Mouse (Mus musculus): ENCODE measurements around the gene Ash1l. TPM values are rescaled to one million over a fixed set of nuclear protein-coding genes. Genes with fewer than 3 reads are reported as not detected.

The Ash1l gene
- polyA plus RNA-seq, 1 experiment: 6.1 TPM

- no peaks in the 10 kb centered on the region for H3K36me3 ChIP-seq (ENCODE audit: control insufficient read depth, insufficient read depth, low read length)
- TF ChIP-seq CTCF (IDR thresholded peaks at IDR 0.05; ENCODE audit: control insufficient read depth, insufficient read depth, insufficient replicate concordance, low read depth, low read length) (no peak), POLR2A (IDR thresholded peaks at IDR 0.05; ENCODE audit: control insufficient read depth, low read depth, low read length) (no peak)
- no peaks in the 10 kb centered on the region for H3K27me3 ChIP-seq (ENCODE audit: control insufficient read depth, insufficient read depth, low read length)
- peaks cover 9% of the 10 kb centered on the region for H3K4me1 ChIP-seq (ENCODE audit: control insufficient read depth, insufficient read depth, low read length)
- H3K27ac ChIP-seq (ENCODE audit: control insufficient read depth, insufficient read depth, low read depth, low read length): no peak overlapping the region
- H3K4me3 ChIP-seq (ENCODE audit: control insufficient read depth, low read depth, low read length): no peak overlapping the region
These were observed 152.8 kb downstream of the Ash1l start for GRCm38 (mm10) chr3:89103291-89103595.

- no peaks in the 10 kb centered on the region for H3K27me3 ChIP-seq (ENCODE audit: control insufficient read depth, insufficient read depth, low read length)
- H3K36me3 ChIP-seq (ENCODE audit: control insufficient read depth, insufficient read depth, low read length): no peaks in the 10 kb centered on the region
- no peak overlapping the region for H3K4me3 ChIP-seq (ENCODE audit: control insufficient read depth, low read depth, low read length)
- peaks cover 2% of the 10 kb centered on the region; the same call in 1 of the 2 replicates for H3K4me1 ChIP-seq (ENCODE audit: control insufficient read depth, insufficient read depth, low read length)
- TF ChIP-seq POLR2A (IDR thresholded peaks at IDR 0.05; ENCODE audit: control insufficient read depth, low read depth, low read length) (no peak), CTCF (IDR thresholded peaks at IDR 0.05; ENCODE audit: control insufficient read depth, insufficient read depth, insufficient replicate concordance, low read depth, low read length) (no peak)
- no peak overlapping the region for H3K27ac ChIP-seq (ENCODE audit: control insufficient read depth, insufficient read depth, low read depth, low read length)
These were observed 156.5 kb downstream of the Ash1l start for GRCm38 (mm10) chr3:89106881-89107280.

DNA sequence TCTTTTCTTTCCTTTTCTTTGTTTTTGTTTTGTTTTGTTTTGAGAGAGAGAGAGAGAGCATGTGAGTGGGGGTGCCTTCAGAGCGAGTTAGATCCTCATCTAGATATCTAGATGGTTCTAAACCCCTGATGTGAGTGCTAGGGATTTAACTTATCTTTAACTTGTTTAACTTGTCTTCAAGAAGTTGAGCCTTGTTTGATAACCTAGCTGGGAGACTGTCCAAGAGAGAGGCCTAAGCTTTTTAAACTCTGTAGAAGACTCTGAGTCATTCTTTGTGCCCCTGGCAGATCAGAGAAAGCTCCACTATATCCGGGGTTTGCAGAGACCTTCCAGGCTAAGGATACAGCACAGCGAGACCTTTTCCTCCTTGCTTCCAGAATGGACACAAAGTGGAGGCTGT, 157.1 kb downstream of the Ash1l start:
- Histone ChIP-seq H3K27me3 (ENCODE audit: control insufficient read depth, insufficient read depth, low read length) (no peaks in the 10 kb centered on the region), H3K4me3 (ENCODE audit: control insufficient read depth, low read depth, low read length) (no peak overlapping the region), H3K27ac (ENCODE audit: control insufficient read depth, insufficient read depth, low read depth, low read length) (no peak overlapping the region), H3K36me3 (ENCODE audit: control insufficient read depth, insufficient read depth, low read length) (no peaks in the 10 kb centered on the region), H3K4me1 (ENCODE audit: control insufficient read depth, insufficient read depth, low read length) (peaks cover under 1% of the 10 kb centered on the region; the same call in 1 of the 2 replicates)
- TF ChIP-seq CTCF (IDR thresholded peaks at IDR 0.05; ENCODE audit: control insufficient read depth, insufficient read depth, insufficient replicate concordance, low read depth, low read length) (no peak), POLR2A (IDR thresholded peaks at IDR 0.05; ENCODE audit: control insufficient read depth, low read depth, low read length) (no peak)

- no peaks in the 10 kb centered on the region for H3K27me3 ChIP-seq (ENCODE audit: control insufficient read depth, insufficient read depth, low read length)
- TF ChIP-seq CTCF (IDR thresholded peaks at IDR 0.05; ENCODE audit: control insufficient read depth, insufficient read depth, insufficient replicate concordance, low read depth, low read length) (no peak), POLR2A (IDR thresholded peaks at IDR 0.05; ENCODE audit: control insufficient read depth, low read depth, low read length) (no peak)
These were observed 157.7 kb downstream of the Ash1l start for GRCm38 (mm10) chr3:89108146-89108545.

GRCm38 (mm10) chr3:89113058-89113457, 162.6 kb downstream of the Ash1l start:
- H3K27ac ChIP-seq (ENCODE audit: control insufficient read depth, insufficient read depth, low read depth, low read length): no peak overlapping the region
- no peak overlapping the region for H3K4me3 ChIP-seq (ENCODE audit: control insufficient read depth, low read depth, low read length)
- H3K27me3 ChIP-seq (ENCODE audit: control insufficient read depth, insufficient read depth, low read length): no peaks in the 10 kb centered on the region
- no peaks in the 10 kb centered on the region for H3K4me1 ChIP-seq (ENCODE audit: control insufficient read depth, insufficient read depth, low read length)
- TF ChIP-seq POLR2A (IDR thresholded peaks at IDR 0.05; ENCODE audit: control insufficient read depth, low read depth, low read length) (no peak), CTCF (IDR thresholded peaks at IDR 0.05; ENCODE audit: control insufficient read depth, insufficient read depth, insufficient replicate concordance, low read depth, low read length) (no peak)
- H3K36me3 ChIP-seq (ENCODE audit: control insufficient read depth, insufficient read depth, low read length): no peaks in the 10 kb centered on the region

More at GRCm38 (mm10) chr3:89108146-89108545, 157.7 kb downstream of the Ash1l start:
- no peak overlapping the region for H3K4me3 ChIP-seq (ENCODE audit: control insufficient read depth, low read depth, low read length)
- H3K27ac ChIP-seq (ENCODE audit: control insufficient read depth, insufficient read depth, low read depth, low read length): no peak overlapping the region
- H3K36me3 ChIP-seq (ENCODE audit: control insufficient read depth, insufficient read depth, low read length): no peaks in the 10 kb centered on the region
- no peaks in the 10 kb centered on the region for H3K4me1 ChIP-seq (ENCODE audit: control insufficient read depth, insufficient read depth, low read length)

GRCm38 (mm10) chr3:89115522-89115921, 165.1 kb downstream of the Ash1l start:
- Histone ChIP-seq H3K36me3 (ENCODE audit: control insufficient read depth, insufficient read depth, low read length) (no peaks in the 10 kb centered on the region), H3K4me1 (ENCODE audit: control insufficient read depth, insufficient read depth, low read length) (no peaks in the 10 kb centered on the region), H3K4me3 (ENCODE audit: control insufficient read depth, low read depth, low read length) (no peak overlapping the region), H3K27me3 (ENCODE audit: control insufficient read depth, insufficient read depth, low read length) (no peaks in the 10 kb centered on the region), H3K27ac (ENCODE audit: control insufficient read depth, insufficient read depth, low read depth, low read length) (no peak overlapping the region)
- TF ChIP-seq CTCF (IDR thresholded peaks at IDR 0.05; ENCODE audit: control insufficient read depth, insufficient read depth, insufficient replicate concordance, low read depth, low read length) (no peak; the same call in 1 of the 2 replicates), POLR2A (IDR thresholded peaks at IDR 0.05; ENCODE audit: control insufficient read depth, low read depth, low read length) (no peak)

DNA sequence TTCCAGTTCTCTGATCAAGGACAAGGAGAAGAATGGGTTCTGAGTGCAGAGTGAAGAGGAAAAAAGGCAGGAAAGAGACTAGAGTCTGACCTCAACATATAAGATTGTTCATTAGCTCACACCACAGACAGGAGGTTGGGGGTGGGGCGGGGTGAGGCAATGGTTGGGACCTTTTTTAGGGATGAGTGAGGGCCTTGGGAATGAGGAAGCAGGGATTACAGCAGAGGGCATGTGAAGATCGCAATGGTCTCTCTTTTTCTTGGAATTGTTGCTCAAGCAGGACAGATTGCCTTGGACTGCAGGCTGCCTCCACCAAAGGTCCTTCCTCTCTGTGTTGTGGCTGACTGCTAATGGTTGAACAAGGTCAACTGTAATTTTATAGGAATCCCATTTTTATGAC, 172.9 kb downstream of the Ash1l start:
- TF ChIP-seq POLR2A (IDR thresholded peaks at IDR 0.05; ENCODE audit: control insufficient read depth, low read depth, low read length): no peak
- TF ChIP-seq CTCF (IDR thresholded peaks at IDR 0.05; ENCODE audit: control insufficient read depth, insufficient read depth, insufficient replicate concordance, low read depth, low read length): no peak

DNA sequence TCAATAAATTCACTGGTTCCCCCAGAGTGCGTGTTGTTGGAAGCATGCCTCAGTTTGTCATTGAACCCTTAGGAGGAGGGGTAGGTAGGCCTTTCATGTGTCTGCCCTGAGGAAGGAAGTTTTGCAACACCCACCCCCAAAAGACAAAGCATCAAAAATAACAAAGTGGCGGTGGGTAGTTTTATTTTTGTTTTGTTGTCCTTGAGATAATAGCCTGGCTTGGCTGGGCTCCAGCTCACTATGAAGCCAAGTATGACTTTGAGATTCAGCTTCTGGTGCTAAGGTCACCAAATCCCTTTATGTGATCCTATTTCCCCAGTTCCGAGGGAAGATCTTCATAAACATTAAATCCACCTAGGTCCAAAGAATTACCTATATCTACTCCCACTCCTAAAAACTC, 173.8 kb downstream of the Ash1l start:
- no peak overlapping the region; the same call in 1 of the 2 replicates for H3K27ac ChIP-seq (ENCODE audit: control insufficient read depth, insufficient read depth, low read depth, low read length)
- no peak overlapping the region for H3K4me3 ChIP-seq (ENCODE audit: control insufficient read depth, low read depth, low read length)
- no peaks in the 10 kb centered on the region for H3K27me3 ChIP-seq (ENCODE audit: control insufficient read depth, insufficient read depth, low read length)
- no peaks in the 10 kb centered on the region for H3K36me3 ChIP-seq (ENCODE audit: control insufficient read depth, insufficient read depth, low read length)
- TF ChIP-seq CTCF (IDR thresholded peaks at IDR 0.05; ENCODE audit: control insufficient read depth, insufficient read depth, insufficient replicate concordance, low read depth, low read length) (no peak), POLR2A (IDR thresholded peaks at IDR 0.05; ENCODE audit: control insufficient read depth, low read depth, low read length) (no peak)
- H3K4me1 ChIP-seq (ENCODE audit: control insufficient read depth, insufficient read depth, low read length): no peaks in the 10 kb centered on the region

More for the DNA sequence above, 172.9 kb downstream of the Ash1l start:
- no peaks in the 10 kb centered on the region for H3K4me1 ChIP-seq (ENCODE audit: control insufficient read depth, insufficient read depth, low read length)
- H3K36me3 ChIP-seq (ENCODE audit: control insufficient read depth, insufficient read depth, low read length): no peaks in the 10 kb centered on the region
- no peaks in the 10 kb centered on the region for H3K27me3 ChIP-seq (ENCODE audit: control insufficient read depth, insufficient read depth, low read length)
- no peak overlapping the region for H3K4me3 ChIP-seq (ENCODE audit: control insufficient read depth, low read depth, low read length)
- H3K27ac ChIP-seq (ENCODE audit: control insufficient read depth, insufficient read depth, low read depth, low read length): no peak overlapping the region
